8 mouse cellular contexts compared by ENCODE assay signal in genomic region chr3:28408859-28409459, GRCm38 (mm10).
DNase-seq lines count a peak whose midpoint lies in the region; ATAC-seq and TF ChIP-seq lines count a peak whose summit lies in the region.
"Had no signal": no experiment of that assay in that cellular context is flagged by ENCODE, and none has a peak within 500 bp of the region (broad histone marks: within the 10 kb centered on the region; RNA-seq: fewer than 3 reads in every experiment).

No protein-coding gene starts in this region.

- H3K27ac ChIP-seq in embryonic facial prominence, embryonic 11.5 days (replicated peaks; ENCODE audit: low read depth, low read length), result no peak overlapping the region
- H3K27ac ChIP-seq in heart, adult 2 months, result peak overlapping the region; percentile 41

- no peaks in the 10 kb centered on the region for H3K36me3 ChIP-seq in embryonic facial prominence, embryonic 11.5 days (replicated peaks; ENCODE audit: control insufficient read depth, insufficient read depth, low read depth, low read length)
- peaks cover 3% of the 10 kb centered on the region; the same call in 1 of the 2 replicates for H3K36me3 ChIP-seq in heart, adult 2 months (ENCODE audit: control insufficient read depth, insufficient read depth, low read length)

- 37% methylated on average over 12 of the region's 12 CpGs for WGBS in embryonic facial prominence, embryonic 11.5 days
- 61% methylated on average over 12 of the region's 12 CpGs for WGBS in heart, adult 2 months

- no peaks in the 10 kb centered on the region for H3K79me2 ChIP-seq in heart, adult 2 months (replicated peaks; ENCODE audit: control insufficient read depth, insufficient read depth, low read length)

- H3K9me3 ChIP-seq in embryonic facial prominence, embryonic 11.5 days (replicated peaks; ENCODE audit: control insufficient read depth, low read length), result no peaks in the 10 kb centered on the region

- ATAC-seq in embryonic facial prominence, embryonic 11.5 days (replicated peaks; ENCODE audit: insufficient number of reproducible peaks, low FRiP score, low TSS enrichment, low read depth), result peak; percentile 94

- H3K4me2 ChIP-seq in embryonic facial prominence, embryonic 11.5 days (ENCODE audit: low read depth, low read length), result no peak overlapping the region

- no peak overlapping the region for H3K9ac ChIP-seq in embryonic facial prominence, embryonic 11.5 days (replicated peaks; ENCODE audit: low read length)
- no peak overlapping the region for H3K9ac ChIP-seq in heart, adult 2 months (ENCODE audit: low read depth, low read length)

- no peak for TF ChIP-seq EP300 in heart, adult 2 months (IDR thresholded peaks at IDR 0.05; ENCODE audit: insufficient read depth, low read depth, low read length)

- intact Hi-C loops in heart, adult 2 months (cut with DNase I), result loop anchor here (5.0 kb wide), 1 partner anchor 37 kb away; no protein-coding TSS in a partner anchor
- intact Hi-C loops in left cerebral cortex, postnatal 36 days (cut with DNase I), result loop anchor here (5.0 kb wide), 1 partner anchor 147 kb away; the partner anchor contains the start of gene Tnik

- peak; percentile 88 for DNase-seq in brain, embryonic 14.5 days (ENCODE audit: low read depth)
- DNase-seq in embryonic facial prominence, embryonic 11.5 days (ENCODE audit: low spot score), result peak; percentile 72
- DNase-seq in heart, adult 2 months, result peak; percentile 66 to 75
- peak; percentile 30 for DNase-seq in kidney, adult 11 months
- peak; percentile 68 to 72 for DNase-seq in left cerebral cortex, postnatal 36 days (ENCODE audit: low spot score in 2 of 2)
- DNase-seq in mesoderm, embryonic 11.5 days (ENCODE audit: low read depth, low spot score), result peak; percentile 77
- peak; percentile 77 for DNase-seq in skeletal muscle tissue, adult 2 months (ENCODE audit: low read depth, low spot score)

- TF ChIP-seq POLR2A in brain, embryonic 14.5 days (IDR thresholded peaks at IDR 0.05; ENCODE audit: borderline replicate concordance, extremely low read depth, insufficient read depth, insufficient read length, poor library complexity, severe bottlenecking), result no peak
- TF ChIP-seq POLR2A in heart, adult 2 months (IDR thresholded peaks at IDR 0.05; ENCODE audit: insufficient read depth, low read depth, low read length), result no peak

- H3K27me3 ChIP-seq in embryonic facial prominence, embryonic 11.5 days (ENCODE audit: control insufficient read depth, insufficient read depth, low read length), result no peaks in the 10 kb centered on the region
- no peaks in the 10 kb centered on the region for H3K27me3 ChIP-seq in heart, adult 2 months (ENCODE audit: control insufficient read depth, insufficient read depth, low read length)

- no peaks in the 10 kb centered on the region for H3K4me1 ChIP-seq in embryonic facial prominence, embryonic 11.5 days (ENCODE audit: control insufficient read depth, insufficient read depth, low read length)
- 0 out of 2 replicates have a peak, but pooled peaks cover 2% of the 10 kb centered on the region for H3K4me1 ChIP-seq in heart, adult 2 months (ENCODE audit: control insufficient read depth, insufficient read depth, low read length)

- peak; percentile 10; the same call in 1 of the 2 replicates for TF ChIP-seq CTCF in brain, embryonic 14.5 days (IDR thresholded peaks at IDR 0.05; ENCODE audit: borderline replicate concordance, extremely low read depth, insufficient read depth, insufficient read length)
- peak; percentile 40 for TF ChIP-seq CTCF in heart, adult 2 months (IDR thresholded peaks at IDR 0.05)

- H3K4me3 ChIP-seq in embryonic facial prominence, embryonic 11.5 days (ENCODE audit: low read depth, low read length), result no peak overlapping the region
- H3K4me3 ChIP-seq in heart, adult 2 months, result no peak overlapping the region
- H3K4me3 ChIP-seq: erythroblast, embryonic 14.5 days had no signal

Comparison
In these comparisons a context has a peak if more than half of its experiments do, and no peak if none do; other contexts are left out.
1. DNase-seq: peak in every context shown above with its lines; median percentile 88 in brain, embryonic 14.5 days; 77 in mesoderm, embryonic 11.5 days; 77 in skeletal muscle tissue, adult 2 months; 72 in embryonic facial prominence, embryonic 11.5 days; 70 in heart, adult 2 months; 70 in left cerebral cortex, postnatal 36 days; 30 in kidney, adult 11 months.